ENCODE assay signal across 8 mouse cellular contexts in the genomic region with DNA sequence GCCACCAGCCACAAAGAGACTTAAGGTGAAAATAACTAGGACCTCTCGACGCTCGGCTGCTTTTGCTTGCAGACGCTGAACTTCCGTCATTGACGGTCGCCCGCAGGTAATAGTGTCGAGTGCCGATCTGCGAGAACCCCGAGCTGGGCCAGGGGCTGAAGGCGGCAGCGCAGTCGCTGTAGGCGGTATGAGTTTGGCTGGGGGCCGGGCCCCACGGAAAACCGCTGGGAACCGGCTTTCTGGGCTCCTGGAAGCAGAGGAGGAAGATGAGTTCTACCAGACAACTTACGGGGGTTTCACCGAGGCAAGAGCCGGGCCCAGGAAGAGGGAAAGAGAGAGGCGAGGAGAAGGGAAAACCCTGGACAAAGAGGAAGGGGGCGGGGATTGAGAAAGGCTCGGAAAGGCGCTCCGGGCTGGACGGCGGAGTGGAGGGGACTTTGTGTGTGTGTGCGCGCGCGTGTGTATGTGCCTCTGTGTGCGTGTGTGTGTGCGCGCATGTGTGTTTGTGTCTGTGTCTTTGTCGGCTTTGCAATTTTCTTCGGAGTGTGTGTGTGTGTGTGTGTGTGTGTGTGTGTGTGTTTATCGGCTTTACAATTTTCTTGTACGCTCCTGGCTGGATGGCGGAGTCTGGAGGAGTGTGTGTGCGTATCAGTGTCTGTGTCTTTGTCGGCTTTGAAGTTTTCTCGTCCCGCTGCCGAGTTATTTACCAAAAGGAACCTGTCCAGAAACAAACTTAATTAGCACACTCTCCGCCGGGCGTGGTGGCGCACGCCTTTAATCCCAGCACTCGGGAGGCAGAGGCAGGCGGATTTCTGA. TPM values are rescaled to one million over a fixed set of nuclear protein-coding genes. Genes with fewer than 3 reads are reported as not detected.
DNase-seq lines count a peak whose midpoint lies in the region; ATAC-seq lines count a peak whose summit lies in the region.

A gene (plus strand): TSS at position 112 of the 816 bp plus-strand sequence.

- peak within 1 kb of the TSS; percentile 59 for H3K4me2 ChIP-seq in hindbrain, embryonic 16.5 days (ENCODE audit: low read length)

- no peaks in the 10 kb centered on the region for H3K27me3 ChIP-seq in hindbrain, embryonic 16.5 days (replicated peaks; ENCODE audit: control insufficient read depth, insufficient read depth, low read length)

- H3K9me3 ChIP-seq in hindbrain, embryonic 16.5 days (ENCODE audit: control insufficient read depth, low read length) = no peaks in the 10 kb centered on the region

- peak; percentile 77 for ATAC-seq in hindbrain, embryonic 16.5 days

- H3K36me3 ChIP-seq in hindbrain, embryonic 16.5 days (ENCODE audit: control insufficient read depth, insufficient read depth, low read length) = peaks cover 5% of the 10 kb centered on the region; the same call in 1 of the 2 replicates
- peaks cover 11% of the 10 kb centered on the region; the same call in 1 of the 2 replicates for H3K36me3 ChIP-seq in macrophage (ENCODE audit: inconsistent target)

- peak within 1 kb of the TSS; percentile 84 for H3K9ac ChIP-seq in hindbrain, embryonic 16.5 days (ENCODE audit: low read depth, low read length)

- H3K4me3 ChIP-seq in hindbrain, embryonic 16.5 days (ENCODE audit: low read length) = peak within 1 kb of the TSS; percentile 86
- peak within 1 kb of the TSS; percentile 78 for H3K4me3 ChIP-seq in macrophage (ENCODE audit: inconsistent target)

- DNase-seq in WW6 (ENCODE audit: low read depth, low spot score) = peak; percentile 81
- peak; percentile 60 to 81 for DNase-seq in cerebellum, postnatal 4 days (ENCODE audit: low spot score in 2 of 2)
- peak; percentile 91 for DNase-seq in gastrocnemius, adult 18-20 months (ENCODE audit: low spot score)
- DNase-seq in left cerebral cortex, adult 18-20 months (ENCODE audit: low spot score in 2 of 2) = peak; percentile 88 to 93
- peak; percentile 92 for DNase-seq in right cerebral cortex, adult 18-20 months
- DNase-seq in urinary bladder, postnatal 10 days (ENCODE audit: low spot score) = peak; percentile 61

- peak within 1 kb of the TSS; percentile 95 for H3K27ac ChIP-seq in hindbrain, embryonic 16.5 days (ENCODE audit: low read depth, low read length)
- peak within 1 kb of the TSS; percentile 75 for H3K27ac ChIP-seq in macrophage

- H3K4me1 ChIP-seq in hindbrain, embryonic 16.5 days (ENCODE audit: control insufficient read depth, insufficient read depth, low read depth, low read length) = peaks cover 8% of the 10 kb centered on the region

- peaks cover 30% of the 10 kb centered on the region for H3K79me2 ChIP-seq in macrophage (ENCODE audit: inconsistent target)

- under 1% methylated on average over 53 of the region's 54 CpGs for WGBS in hindbrain, embryonic 16.5 days
- under 1% methylated on average over 39 of the region's 54 CpGs for WGBS in macrophage (ENCODE audit: missing documents)

RNA-seq across cellular contexts. Expression of the gene that starts here (rescaled TPM):
- 10 to 100 TPM; 64.3 to 85.5 TPM for total RNA-seq in gastrocnemius, adult 18-20 months (2021)
- polyA plus RNA-seq in hindbrain, embryonic 16.5 days (2015; fragmentation: Nextera tagmentation; extraction: Ambion mirVana) = 142 and 158 TPM in 2 replicates
- total RNA-seq in left cerebral cortex, adult 18-20 months (2021) = 10 to 100 TPM; 41.7 to 44.4 TPM
- 100 to 1,000 TPM in 1 of 26 experiments, 10 to 100 TPM in 25; 32.5 to 112 (median 50.1) TPM for total RNA-seq in macrophage (2018; cell fraction: chromatin; rRNA removed)
- 10 to 100 TPM; 31.2 to 55.0 (median 47.8) TPM for total RNA-seq in macrophage (2018; cell fraction: cytosol; rRNA removed)
- total RNA-seq in macrophage (2018; cell fraction: nucleus; rRNA removed) = 10 to 100 TPM; 24.9 to 59.2 (median 37.7) TPM
- 43.0 to 54.7 TPM (median 43.9 TPM) in 3 replicates for polyA plus RNA-seq in macrophage (2018)

Comparison
In these comparisons a context has a peak if more than half of its experiments do, and no peak if none do; other contexts are left out.
1. Peak in every context shown above with its lines: DNase-seq, ATAC-seq, H3K4me3 ChIP-seq and H3K27ac ChIP-seq.